Mouse (Mus musculus) urinary bladder, postnatal 14 days (tissue): ENCODE measurements at regions not wholly inside any gene's neighbourhood (a gene's known extent, or its start where the extent isn't known, plus 50 kb on each side); places are given as distances from the start of the nearest gene placed in this dataset.

Source experiments
- DNase-seq: peaks from one replicate; pipeline ENCODE4 v3.0.0; 2021; ENCODE audit warnings: low spot score

DNA sequence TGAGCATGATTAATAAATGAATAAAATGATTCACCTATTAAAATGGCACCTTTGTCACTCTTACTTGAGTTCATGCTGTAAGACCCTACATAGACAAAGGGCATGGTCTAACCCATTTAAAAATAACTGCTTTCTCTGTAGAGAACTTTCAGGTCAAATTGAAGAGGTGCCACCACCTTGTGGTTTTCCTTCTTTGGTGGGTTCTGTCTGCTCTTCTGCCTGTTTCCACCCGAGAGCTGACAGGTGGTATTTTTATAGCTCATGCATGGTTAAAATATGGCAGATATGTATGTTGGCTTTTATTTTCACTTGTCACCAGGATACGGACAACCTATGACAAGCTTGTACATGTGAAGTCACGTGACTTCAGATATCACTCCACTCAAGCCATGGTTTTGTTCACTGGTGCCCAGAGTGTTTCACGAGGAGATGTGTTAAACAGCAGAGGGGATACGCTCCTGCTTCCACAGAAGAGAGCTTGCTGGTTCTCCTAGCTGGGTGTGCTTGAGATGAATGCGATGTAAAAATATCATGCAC, 794.3 kb upstream of the Car8 start:
- no peak for DNase-seq

GRCm38 (mm10) chr4:9031634-9032033, 792.8 kb upstream of the Car8 start:
- DNase-seq, result no peak

GRCm38 (mm10) chr4:9028946-9029345, 790.1 kb upstream of the Car8 start:
- DNase-seq, result no peak

DNA sequence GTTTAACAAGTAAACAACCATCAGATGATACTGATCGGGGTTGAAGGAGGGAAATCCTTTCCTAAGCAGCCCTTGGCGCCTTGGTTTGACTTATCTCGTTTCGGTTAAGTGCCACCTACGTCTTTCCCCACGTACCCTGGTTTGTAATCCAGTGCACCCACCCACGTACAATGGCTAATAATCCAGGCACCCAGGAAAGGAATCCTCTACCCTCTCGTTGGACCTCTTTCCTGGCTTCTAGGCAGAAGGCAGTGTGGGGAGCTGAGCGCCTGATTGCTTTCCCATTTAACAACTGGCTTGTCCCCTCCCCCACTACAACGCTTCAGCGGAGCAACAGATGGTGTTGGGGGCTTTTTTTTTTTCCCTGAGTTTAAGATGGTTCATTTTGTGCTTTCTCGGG, 789.6 kb upstream of the Car8 start:
- peak; percentile 8 for DNase-seq

DNA sequence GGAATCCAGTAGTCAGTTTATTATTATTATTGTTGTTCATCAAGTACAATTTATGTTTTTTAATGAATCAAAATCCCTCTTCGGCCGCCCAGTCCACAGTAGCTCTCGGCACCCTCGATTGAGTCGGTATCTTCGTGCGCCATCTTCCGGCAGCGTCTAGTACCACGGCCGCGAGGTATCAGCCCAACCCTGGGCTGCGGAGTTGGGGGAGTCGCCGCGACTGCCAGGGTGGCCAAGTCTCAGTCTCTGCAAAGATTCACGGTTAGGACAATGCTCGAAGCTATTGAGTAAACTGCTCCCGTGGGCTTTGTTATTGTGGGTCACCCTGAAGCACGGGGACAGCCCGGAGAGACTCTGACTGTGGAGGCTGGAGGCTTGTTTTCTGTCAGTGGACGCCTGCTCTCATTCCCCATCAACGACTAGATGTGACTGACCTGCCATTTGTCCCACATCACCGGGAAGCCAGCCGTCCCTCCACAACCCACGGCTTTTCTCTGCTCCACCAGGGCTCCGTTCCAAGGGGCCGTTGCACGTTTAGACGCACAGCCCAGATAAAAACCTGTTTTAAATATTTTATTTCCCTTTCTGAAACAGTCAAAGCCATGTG, 789.1 kb upstream of the Car8 start:
- DNase-seq, result peak; percentile 85

GRCm38 (mm10) chr4:9027383-9027782, 788.5 kb upstream of the Car8 start:
- DNase-seq, result no peak

DNA sequence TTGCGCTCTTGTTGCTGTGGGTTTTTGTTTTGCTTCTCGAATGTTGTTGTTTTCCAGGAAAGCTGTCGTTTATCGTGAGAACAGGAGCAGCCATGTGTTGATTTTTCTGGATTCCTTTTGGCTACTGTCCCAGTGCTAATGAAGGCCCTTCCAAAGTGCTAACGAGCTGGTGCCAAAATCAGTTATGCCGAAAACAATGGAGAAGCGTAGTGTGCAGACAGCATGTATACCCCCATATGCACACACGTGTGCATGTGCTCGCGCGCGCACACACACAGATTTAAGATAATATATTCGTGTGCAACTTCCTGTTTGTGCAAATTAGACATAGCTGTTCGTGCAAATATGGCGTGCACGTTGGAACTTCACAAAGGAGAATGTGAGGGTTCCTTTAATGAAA, 788.0 kb upstream of the Car8 start:
- no peak for DNase-seq

DNA sequence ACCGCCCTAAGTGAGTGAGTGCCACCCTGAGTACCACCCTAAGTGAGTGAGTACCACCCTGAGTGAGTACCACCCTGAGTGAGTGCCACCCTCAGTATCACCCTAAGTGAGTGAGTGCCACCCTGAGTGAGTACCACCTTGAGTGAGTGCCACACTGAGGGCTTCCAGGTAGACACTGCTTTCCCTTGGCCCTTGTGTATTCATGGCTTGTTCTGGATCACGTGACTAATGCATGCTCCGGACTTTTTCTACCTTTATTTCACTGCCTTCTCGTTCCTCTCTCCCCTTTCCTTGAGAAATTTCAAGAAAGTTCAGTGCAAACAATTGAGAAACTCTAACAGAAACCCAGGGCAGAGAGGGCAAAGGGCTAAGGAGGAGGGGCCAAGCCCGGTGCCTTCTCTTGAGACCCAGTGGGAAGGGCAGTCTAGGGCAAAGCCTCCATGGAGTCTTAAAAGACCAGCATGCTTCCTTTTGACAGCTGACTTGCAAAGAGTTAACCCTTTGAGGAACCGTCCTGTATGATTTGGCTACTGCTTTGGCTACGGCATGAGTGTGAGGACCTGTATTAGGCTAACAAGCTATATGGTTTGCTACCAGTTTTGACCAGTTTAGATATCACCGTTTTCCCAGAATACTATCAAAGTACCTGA, 787.1 kb upstream of the Car8 start:
- no peak for DNase-seq

DNA sequence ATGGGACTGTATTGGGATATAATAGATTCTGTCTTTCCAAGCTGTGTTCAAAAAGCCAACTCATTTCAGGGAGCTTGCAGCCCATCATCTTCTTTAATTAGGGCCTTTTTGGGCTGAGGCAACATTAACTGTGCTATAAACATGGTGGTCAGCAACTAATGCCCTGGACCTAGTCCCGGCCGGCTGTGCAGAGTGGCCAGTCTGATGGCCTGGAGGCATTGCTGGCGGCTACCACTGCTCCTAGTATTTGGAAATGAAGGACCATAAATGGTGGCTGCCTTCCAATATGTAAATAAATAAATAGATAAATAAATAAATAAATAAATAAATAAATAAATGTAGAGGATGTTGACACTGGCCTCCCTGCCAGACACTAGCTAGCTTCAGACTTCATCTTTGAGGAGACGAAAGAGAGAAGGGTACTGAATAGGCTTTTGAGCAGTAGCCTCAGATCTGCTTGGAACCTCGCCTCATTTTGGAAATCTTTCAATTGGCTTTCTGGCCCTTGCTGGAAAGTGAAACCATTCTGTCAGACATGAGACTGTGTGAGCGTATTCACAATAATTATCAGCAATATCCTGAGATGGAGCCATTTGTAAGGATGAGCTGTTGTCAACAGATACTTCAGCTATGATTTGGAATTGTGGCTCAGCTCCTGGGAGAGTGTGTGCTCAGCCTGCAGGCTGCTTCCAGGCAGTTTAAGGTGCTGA, 785.5 kb upstream of the Car8 start:
- DNase-seq, result no peak

- no peak for DNase-seq
Observed at GRCm38 (mm10) chr4:9019241-9020110, 780.6 kb upstream of the Car8 start.

DNA sequence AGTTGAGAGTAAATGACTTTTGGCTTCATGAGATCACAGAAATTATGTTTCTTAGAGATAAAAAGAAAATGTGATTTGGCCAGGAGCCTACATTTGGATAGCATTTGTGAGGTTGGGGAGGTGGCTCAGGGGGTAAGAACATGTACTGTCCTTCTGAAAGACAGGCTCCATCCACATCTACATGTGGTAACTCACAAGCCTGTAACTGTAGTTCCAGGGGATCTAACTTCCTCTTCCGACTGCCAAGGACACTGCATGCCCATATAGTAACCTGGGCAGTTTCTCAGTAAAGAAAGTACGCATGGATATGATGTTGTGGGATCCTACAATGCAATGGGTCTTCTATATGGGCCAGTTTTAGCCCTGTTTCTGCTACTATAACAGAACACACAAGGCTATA, 779.4 kb upstream of the Car8 start:
- no peak for DNase-seq

GRCm38 (mm10) chr4:9016504-9017040, 777.7 kb upstream of the Car8 start:
- no peak for DNase-seq

- no peak for DNase-seq
Observed at GRCm38 (mm10) chr4:9015528-9016503, 777.0 kb upstream of the Car8 start.

DNA sequence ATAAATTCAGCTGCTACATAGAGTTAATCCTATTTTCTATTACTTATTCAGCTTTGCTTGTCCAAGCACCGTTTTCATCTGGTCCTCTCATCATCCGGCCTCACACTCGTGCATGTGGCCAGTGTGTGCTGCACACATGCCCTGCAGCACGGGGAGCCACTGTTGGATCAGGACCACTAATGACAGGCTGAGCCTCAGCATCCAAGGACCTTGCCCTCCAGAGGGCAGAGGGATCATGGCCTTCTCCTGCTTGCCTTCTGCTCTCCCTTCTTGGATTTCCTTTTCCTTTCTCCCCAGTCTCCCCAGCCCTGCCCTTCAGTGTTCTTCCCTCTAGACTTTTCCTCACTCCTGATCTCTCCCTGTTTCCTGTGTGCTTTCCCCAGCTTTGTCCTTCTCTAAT, 776.1 kb upstream of the Car8 start:
- DNase-seq, result no peak

- DNase-seq, result no peak
Observed at GRCm38 (mm10) chr4:9012787-9013186, 773.9 kb upstream of the Car8 start.

DNA sequence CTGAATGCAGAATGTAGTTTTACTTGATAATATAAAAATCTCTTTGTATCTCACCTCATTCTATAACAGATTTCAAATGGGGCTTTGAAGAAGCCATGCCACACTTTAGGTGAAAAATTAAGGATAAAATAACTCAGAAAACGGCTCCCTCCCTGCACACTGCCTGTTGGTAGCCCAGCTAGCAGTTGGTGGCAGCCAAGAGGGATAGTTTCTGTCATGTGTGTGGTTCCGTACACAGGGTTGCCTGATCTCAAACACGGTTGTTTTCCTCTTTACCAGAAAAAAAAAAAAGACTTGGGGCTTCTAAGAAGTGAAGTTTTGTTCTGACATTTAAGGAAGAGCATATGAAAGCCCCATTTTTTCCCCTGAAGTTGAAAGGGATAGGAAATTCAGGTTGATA, 773.1 kb upstream of the Car8 start:
- DNase-seq, result no peak

DNA sequence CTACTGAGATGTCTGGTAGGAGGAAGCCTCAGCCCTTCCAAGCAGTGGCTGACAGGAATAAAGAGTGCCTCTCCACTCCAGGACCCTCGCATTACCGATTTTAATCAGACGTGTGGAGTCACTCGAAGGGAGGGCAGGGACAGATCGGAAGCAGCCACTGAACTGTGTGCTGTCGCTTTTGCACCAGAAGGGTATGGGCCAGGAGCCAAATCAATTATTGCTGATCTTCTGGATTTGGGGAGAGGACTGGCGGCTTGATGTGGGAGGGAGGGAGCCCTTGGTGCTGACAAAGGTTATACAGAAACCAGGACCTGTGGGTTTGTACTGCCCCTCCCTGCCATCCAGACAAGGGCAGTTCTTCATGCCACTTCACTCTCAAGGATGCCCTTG, 772.3 kb upstream of the Car8 start:
- no peak for DNase-seq

- no peak for DNase-seq
Observed at GRCm38 (mm10) chr4:9010381-9011128, 771.7 kb upstream of the Car8 start.

GRCm38 (mm10) chr4:9009656-9010055, 770.8 kb upstream of the Car8 start:
- no peak for DNase-seq
